In genomic region chr5:118675697-118676096, GRCm38 (mm10) we compare ENCODE assay signal across 21 mouse cellular contexts.
DNase-seq lines count a peak whose midpoint lies in the region; ATAC-seq and TF ChIP-seq lines count a peak whose summit lies in the region.
"Had no signal": no experiment of that assay in that cellular context is flagged by ENCODE, and none has a peak within 500 bp of the region (broad histone marks: within the 10 kb centered on the region; RNA-seq: fewer than 3 reads in every experiment).

No protein-coding gene starts in this region.

- H3K36me3 ChIP-seq in forebrain, embryonic 11.5 days (ENCODE audit: control insufficient read depth, insufficient read depth, low read length) = no peaks in the 10 kb centered on the region
- no peaks in the 10 kb centered on the region for H3K36me3 ChIP-seq in forebrain, embryonic 14.5 days (ENCODE audit: control insufficient read depth, insufficient read depth, low read length)
- H3K36me3 ChIP-seq in kidney, embryonic 15.5 days = peaks cover 6% of the 10 kb centered on the region
- H3K36me3 ChIP-seq in kidney, embryonic 16.5 days (ENCODE audit: insufficient read depth, low read length) = no peaks in the 10 kb centered on the region
- no peaks in the 10 kb centered on the region for H3K36me3 ChIP-seq in lung, postnatal 0 days (ENCODE audit: insufficient read depth, low read length)
- H3K36me3 ChIP-seq: hindbrain, embryonic 15.5 days; midbrain, embryonic 13.5 days; stomach, embryonic 15.5 days had no signal

- peak; percentile 21 for DNase-seq in forebrain, embryonic 11.5 days (ENCODE audit: low spot score)
- DNase-seq in forebrain, embryonic 14.5 days (ENCODE audit: low spot score) = no peak
- DNase-seq in lung, postnatal 0 days (ENCODE audit: low spot score) = peak; percentile 36
- no peak for DNase-seq in right cerebral cortex, postnatal 4 days
- DNase-seq in left cerebral cortex, adult 8-10 months (ENCODE audit: low spot score in 2 of 2) = no peak
- DNase-seq: cerebellum, adult 11 months; cerebellum, postnatal 25 days; gastrocnemius, postnatal 36 days; retina, postnatal 1 day; thymus, postnatal 14 days had no signal

- peak; percentile 28; the same call in 1 of the 2 replicates for TF ChIP-seq EP300 in lung, postnatal 0 days (IDR thresholded peaks at IDR 0.05)

- no peak overlapping the region for H3K27ac ChIP-seq in forebrain, embryonic 11.5 days (ENCODE audit: low read depth, low read length)
- no peak overlapping the region for H3K27ac ChIP-seq in forebrain, embryonic 14.5 days (ENCODE audit: low read depth, low read length)
- 0 out of 2 replicates have a peak overlapping the region, but pooled peaks have one; percentile 4 for H3K27ac ChIP-seq in kidney, embryonic 15.5 days
- no peak overlapping the region for H3K27ac ChIP-seq in kidney, embryonic 16.5 days (ENCODE audit: low read length)
- peak overlapping the region; percentile 69; the same call in 1 of the 2 replicates for H3K27ac ChIP-seq in embryonic fibroblast, embryonic 13.5 days (ENCODE audit: insufficient read depth, low read length)
- no peak overlapping the region for H3K27ac ChIP-seq in lung, postnatal 0 days (ENCODE audit: low read length)
- H3K27ac ChIP-seq: embryonic facial prominence, embryonic 12.5 days; forebrain, embryonic 10.5 days; hindbrain, embryonic 15.5 days; liver, embryonic 12.5 days; midbrain, embryonic 13.5 days; stomach, embryonic 15.5 days had no signal

- ATAC-seq in forebrain, embryonic 11.5 days (replicated peaks; ENCODE audit: low FRiP score) = no peak
- ATAC-seq in forebrain, embryonic 14.5 days = no peak
- no peak for ATAC-seq in kidney, embryonic 15.5 days (replicated peaks; ENCODE audit: low FRiP score)
- ATAC-seq in kidney, embryonic 16.5 days (ENCODE audit: low FRiP score, low TSS enrichment) = no peak
- peak; percentile 71 for ATAC-seq in lung, postnatal 0 days
- ATAC-seq: liver, embryonic 12.5 days; midbrain, embryonic 13.5 days; Patski had no signal

- WGBS in forebrain, embryonic 11.5 days = 89% methylated on average over 3 of the region's 3 CpGs
- 87% methylated on average over 3 of the region's 3 CpGs for WGBS in forebrain, embryonic 14.5 days
- 36% methylated on average over 3 of the region's 3 CpGs for WGBS in kidney, embryonic 15.5 days
- WGBS in kidney, embryonic 16.5 days = 37% methylated on average over 3 of the region's 3 CpGs
- WGBS in lung, postnatal 0 days = 41% methylated on average over 3 of the region's 3 CpGs

- TF ChIP-seq POLR2A in embryonic fibroblast, embryonic 13.5 days (IDR thresholded peaks at IDR 0.05; ENCODE audit: low read depth, low read length) = no peak

- no peak overlapping the region for H3K9ac ChIP-seq in forebrain, embryonic 11.5 days (ENCODE audit: low read length)
- H3K9ac ChIP-seq in forebrain, embryonic 14.5 days (ENCODE audit: low read length) = no peak overlapping the region
- no peak overlapping the region for H3K9ac ChIP-seq in kidney, embryonic 15.5 days
- H3K9ac ChIP-seq in kidney, embryonic 16.5 days (replicated peaks; ENCODE audit: low read length) = no peak overlapping the region
- no peak overlapping the region for H3K9ac ChIP-seq in lung, postnatal 0 days (replicated peaks; ENCODE audit: low read depth)
- H3K9ac ChIP-seq: embryonic facial prominence, embryonic 12.5 days; hindbrain, embryonic 15.5 days; liver, embryonic 12.5 days; midbrain, embryonic 13.5 days; stomach, embryonic 15.5 days had no signal

- no peak for TF ChIP-seq CTCF in embryonic fibroblast, embryonic 13.5 days (IDR thresholded peaks at IDR 0.05; ENCODE audit: borderline replicate concordance, insufficient read depth, low read length)
- no peak for TF ChIP-seq CTCF in lung, postnatal 0 days (IDR thresholded peaks at IDR 0.05)

- H3K4me1 ChIP-seq in forebrain, embryonic 11.5 days (replicated peaks; ENCODE audit: control insufficient read depth, insufficient read depth, low read length) = peaks cover 22% of the 10 kb centered on the region
- peaks cover 36% of the 10 kb centered on the region for H3K4me1 ChIP-seq in forebrain, embryonic 14.5 days (ENCODE audit: control insufficient read depth, insufficient read depth, low read length)
- H3K4me1 ChIP-seq in kidney, embryonic 15.5 days = peaks cover 65% of the 10 kb centered on the region
- peaks cover 51% of the 10 kb centered on the region for H3K4me1 ChIP-seq in kidney, embryonic 16.5 days (ENCODE audit: insufficient read depth, low read length)
- peaks cover 19% of the 10 kb centered on the region for H3K4me1 ChIP-seq in embryonic fibroblast, embryonic 13.5 days (ENCODE audit: control insufficient read depth, insufficient read depth, low read length)
- H3K4me1 ChIP-seq in lung, postnatal 0 days (ENCODE audit: insufficient read depth, low read depth, low read length) = peaks cover 9% of the 10 kb centered on the region

- H3K4me2 ChIP-seq in forebrain, embryonic 11.5 days (ENCODE audit: low read depth, low read length, severe bottlenecking) = no peak overlapping the region
- H3K4me2 ChIP-seq in forebrain, embryonic 14.5 days (ENCODE audit: low read length) = no peak overlapping the region
- H3K4me2 ChIP-seq in kidney, embryonic 15.5 days = no peak overlapping the region
- H3K4me2 ChIP-seq in kidney, embryonic 16.5 days (replicated peaks; ENCODE audit: low read depth, low read length) = no peak overlapping the region
- no peak overlapping the region for H3K4me2 ChIP-seq in lung, postnatal 0 days (replicated peaks; ENCODE audit: low read depth, low read length)
- H3K4me2 ChIP-seq: embryonic facial prominence, embryonic 12.5 days; hindbrain, embryonic 15.5 days; liver, embryonic 12.5 days; midbrain, embryonic 13.5 days; stomach, embryonic 15.5 days had no signal

- H3K9me3 ChIP-seq in forebrain, embryonic 11.5 days (ENCODE audit: control insufficient read depth, low read length) = no peaks in the 10 kb centered on the region
- no peaks in the 10 kb centered on the region for H3K9me3 ChIP-seq in forebrain, embryonic 14.5 days (replicated peaks; ENCODE audit: control insufficient read depth, low read length)
- no peaks in the 10 kb centered on the region for H3K9me3 ChIP-seq in kidney, embryonic 15.5 days (replicated peaks)
- H3K9me3 ChIP-seq in kidney, embryonic 16.5 days (ENCODE audit: low read length) = no peaks in the 10 kb centered on the region
- no peaks in the 10 kb centered on the region for H3K9me3 ChIP-seq in lung, postnatal 0 days (ENCODE audit: low read length)
- H3K9me3 ChIP-seq: embryonic facial prominence, embryonic 12.5 days; forebrain, embryonic 10.5 days; hindbrain, embryonic 15.5 days; liver, embryonic 12.5 days; midbrain, embryonic 13.5 days; stomach, embryonic 15.5 days had no signal

- no peaks in the 10 kb centered on the region for H3K27me3 ChIP-seq in forebrain, embryonic 11.5 days (ENCODE audit: control insufficient read depth, insufficient read depth, low read length)
- no peaks in the 10 kb centered on the region for H3K27me3 ChIP-seq in forebrain, embryonic 14.5 days (replicated peaks; ENCODE audit: control insufficient read depth, insufficient read depth, low read length)
- H3K27me3 ChIP-seq in kidney, embryonic 15.5 days = no peaks in the 10 kb centered on the region
- no peaks in the 10 kb centered on the region for H3K27me3 ChIP-seq in kidney, embryonic 16.5 days (ENCODE audit: insufficient read depth, low read length)
- H3K27me3 ChIP-seq in lung, postnatal 0 days (replicated peaks; ENCODE audit: insufficient read depth, low read length) = no peaks in the 10 kb centered on the region
- H3K27me3 ChIP-seq: embryonic facial prominence, embryonic 12.5 days; hindbrain, embryonic 15.5 days; liver, embryonic 12.5 days; midbrain, embryonic 13.5 days; Patski; stomach, embryonic 15.5 days had no signal

- no peak overlapping the region for H3K4me3 ChIP-seq in forebrain, embryonic 11.5 days (ENCODE audit: low read depth, low read length)
- no peak overlapping the region for H3K4me3 ChIP-seq in forebrain, embryonic 14.5 days (ENCODE audit: low read depth, low read length)
- no peak overlapping the region for H3K4me3 ChIP-seq in kidney, embryonic 15.5 days (replicated peaks)
- no peak overlapping the region for H3K4me3 ChIP-seq in kidney, embryonic 16.5 days (ENCODE audit: low read length)
- no peak overlapping the region for H3K4me3 ChIP-seq in embryonic fibroblast, embryonic 13.5 days (ENCODE audit: insufficient read depth, low read length)
- no peak overlapping the region for H3K4me3 ChIP-seq in lung, postnatal 0 days (ENCODE audit: low read depth, low read length)
- H3K4me3 ChIP-seq: embryonic facial prominence, embryonic 12.5 days; forebrain, embryonic 10.5 days; hindbrain, embryonic 15.5 days; liver, embryonic 12.5 days; midbrain, embryonic 13.5 days; myocyte; stomach, embryonic 15.5 days had no signal

Comparison
In these comparisons a context has a peak if more than half of its experiments do, and no peak if none do; other contexts are left out.
1. DNase-seq: peak in forebrain, embryonic 11.5 days (single experiment) and lung, postnatal 0 days (single experiment); none in forebrain, embryonic 14.5 days (single experiment), right cerebral cortex, postnatal 4 days (single experiment) and left cerebral cortex, adult 8-10 months (0 of 2).
2. H3K27ac ChIP-seq: peak in kidney, embryonic 15.5 days (single experiment) and embryonic fibroblast, embryonic 13.5 days (single experiment); none in forebrain, embryonic 11.5 days (single experiment), forebrain, embryonic 14.5 days (single experiment), kidney, embryonic 16.5 days (single experiment) and lung, postnatal 0 days (single experiment).